Mouse (Mus musculus): ENCODE data around the gene Inka1. TPM values are rescaled to one million over a fixed set of nuclear protein-coding genes. Genes with fewer than 3 reads are reported as not detected.

The Inka1 gene
- polyA plus RNA-seq, 1 experiment from 2014 or later = 15.1 TPM

GRCm38 (mm10) chr9:107947241-107948194, 38.2 kb downstream of the Inka1 start:
- no peak overlapping the region for H3K4me2 ChIP-seq
- 90% methylated on average over 31 of the region's 31 CpGs for WGBS
- ATAC-seq (replicated peaks) = no peak
- H3K27me3 ChIP-seq (replicated peaks) = no peaks in the 10 kb centered on the region
- no peaks in the 10 kb centered on the region for H3K36me3 ChIP-seq (replicated peaks)
- H3K9ac ChIP-seq = no peak overlapping the region
- H3K27ac ChIP-seq = no peak overlapping the region
- no peaks in the 10 kb centered on the region for H3K9me3 ChIP-seq
- H3K4me3 ChIP-seq = no peak overlapping the region
- peaks cover 15% of the 10 kb centered on the region for H3K4me1 ChIP-seq

- WGBS = 8% methylated on average over 3 of the region's 3 CpGs
- peaks cover 9% of the 10 kb centered on the region; the same call in 1 of the 2 replicates for H3K27me3 ChIP-seq (replicated peaks)
- H3K9ac ChIP-seq = peak overlapping the region; percentile 58
- peaks cover 21% of the 10 kb centered on the region for H3K4me1 ChIP-seq
- no peak overlapping the region for H3K27ac ChIP-seq
- no peak for ATAC-seq (replicated peaks)
- peak overlapping the region; percentile 52 for H3K4me3 ChIP-seq
- H3K4me2 ChIP-seq = peak overlapping the region; percentile 79
- H3K9me3 ChIP-seq = no peaks in the 10 kb centered on the region
- H3K36me3 ChIP-seq (replicated peaks) = no peaks in the 10 kb centered on the region
Observed at GRCm38 (mm10) chr9:107936831-107937230, 48.8 kb downstream of the Inka1 start.

GRCm38 (mm10) chr9:107936215-107936822, 49.4 kb downstream of the Inka1 start:
- H3K9me3 ChIP-seq = no peaks in the 10 kb centered on the region
- peak overlapping the region; percentile 79 for H3K4me2 ChIP-seq
- H3K27me3 ChIP-seq (replicated peaks) = peaks cover 9% of the 10 kb centered on the region; the same call in 1 of the 2 replicates
- no peaks in the 10 kb centered on the region for H3K36me3 ChIP-seq (replicated peaks)
- ATAC-seq (replicated peaks) = peak; percentile 71
- H3K4me1 ChIP-seq = peaks cover 21% of the 10 kb centered on the region
- H3K27ac ChIP-seq = no peak overlapping the region
- under 1% methylated on average over 29 of the region's 29 CpGs for WGBS
- H3K9ac ChIP-seq = peak overlapping the region; percentile 58
- peak overlapping the region; percentile 52 for H3K4me3 ChIP-seq

- Histone ChIP-seq H3K27ac (no peak overlapping the region), H3K9me3 (no peaks in the 10 kb centered on the region), H3K27me3 (replicated peaks) (peaks cover 9% of the 10 kb centered on the region; the same call in 1 of the 2 replicates), H3K9ac (peak overlapping the region; percentile 58), H3K4me3 (peak overlapping the region; percentile 52), H3K4me2 (peak overlapping the region; percentile 79), H3K4me1 (peaks cover 21% of the 10 kb centered on the region), H3K36me3 (replicated peaks) (no peaks in the 10 kb centered on the region)
- WGBS = under 1% methylated on average over 41 of the region's 41 CpGs
- ATAC-seq (replicated peaks) = peak; percentile 46; the same call in 1 of the 2 replicates
Observed at GRCm38 (mm10) chr9:107935790-107936214, 49.9 kb downstream of the Inka1 start.

- ATAC-seq (replicated peaks) = no peak
- no peaks in the 10 kb centered on the region for H3K36me3 ChIP-seq (replicated peaks)
- peak within 1 kb of the TSS; percentile 79 for H3K4me2 ChIP-seq
- H3K9me3 ChIP-seq = no peaks in the 10 kb centered on the region
- H3K27ac ChIP-seq = no peak within 1 kb of the TSS
- peak within 1 kb of the TSS; percentile 52 for H3K4me3 ChIP-seq
- peaks cover 21% of the 10 kb centered on the region for H3K4me1 ChIP-seq
- H3K9ac ChIP-seq = peak within 1 kb of the TSS; percentile 58
- WGBS = 13% methylated on average over 3 of the region's 3 CpGs
- peaks cover 9% of the 10 kb centered on the region; the same call in 1 of the 2 replicates for H3K27me3 ChIP-seq (replicated peaks)
Observed at GRCm38 (mm10) chr9:107935374-107935773, 50.3 kb downstream of the Inka1 start, which contains the start of gene Camkv. TSS of gene Camkv (plus strand) at chr9:107935674.

Other genes with a start within 250 kb of the Inka1 start
- 280 and 292 TPM in 2 replicates for gene Rbm5, start 214.9 kb downstream of the Inka1 start, polyA plus RNA-seq (2015; fragmentation: Nextera tagmentation; extraction: Ambion mirVana)
- 99.8 and 120 TPM in 2 replicates for gene Rbm6, start 112.6 kb downstream of the Inka1 start, polyA plus RNA-seq (2015; fragmentation: Nextera tagmentation; extraction: Ambion mirVana)
- gene Mon1a, start 97.7 kb downstream of the Inka1 start, polyA plus RNA-seq (2015; fragmentation: Nextera tagmentation; extraction: Ambion mirVana) = 26.0 and 27.7 TPM in 2 replicates
- 1.7 and 1.9 TPM in 2 replicates for gene Mst1r, start 79.0 kb downstream of the Inka1 start, polyA plus RNA-seq (2015; fragmentation: Nextera tagmentation; extraction: Ambion mirVana)
- gene Actl11, start 57.4 kb downstream of the Inka1 start, polyA plus RNA-seq (2015; fragmentation: Nextera tagmentation; extraction: Ambion mirVana) = not detected in 2 replicates
- 66.7 and 67.3 TPM in 2 replicates for gene Camkv, start 50.2 kb downstream of the Inka1 start, polyA plus RNA-seq (2015; fragmentation: Nextera tagmentation; extraction: Ambion mirVana)
- gene Traip, start 35.7 kb downstream of the Inka1 start, polyA plus RNA-seq (2015; fragmentation: Nextera tagmentation; extraction: Ambion mirVana) = 10.1 and 10.2 TPM in 2 replicates
- gene Uba7, start 10.4 kb downstream of the Inka1 start, polyA plus RNA-seq (2015; fragmentation: Nextera tagmentation; extraction: Ambion mirVana) = 5.9 and 6.7 TPM in 2 replicates
- gene Gm20661, start 2.8 kb downstream of the Inka1 start, polyA plus RNA-seq (2015; fragmentation: Nextera tagmentation; extraction: Ambion mirVana) = 0.88 and 1.6 TPM in 2 replicates
- gene Cdhr4, start 6.6 kb upstream of the Inka1 start, polyA plus RNA-seq (2015; fragmentation: Nextera tagmentation; extraction: Ambion mirVana) = 1.8 and 2.5 TPM in 2 replicates
- gene Gm20662, start 10.5 kb upstream of the Inka1 start, polyA plus RNA-seq (2015; fragmentation: Nextera tagmentation; extraction: Ambion mirVana) = 0.50 and 0.60 TPM in 2 replicates
- gene Ip6k1, start 16.6 kb upstream of the Inka1 start, polyA plus RNA-seq (2015; fragmentation: Nextera tagmentation; extraction: Ambion mirVana) = 119 and 124 TPM in 2 replicates
- 19.6 and 22.0 TPM in 2 replicates for gene Gmppb, start 63.4 kb upstream of the Inka1 start, polyA plus RNA-seq (2015; fragmentation: Nextera tagmentation; extraction: Ambion mirVana)
- gene Amigo3, start 67.3 kb upstream of the Inka1 start, polyA plus RNA-seq (2015; fragmentation: Nextera tagmentation; extraction: Ambion mirVana) = 3.5 and 3.6 TPM in 2 replicates
- gene Mst1, start 94.6 kb upstream of the Inka1 start, polyA plus RNA-seq (2015; fragmentation: Nextera tagmentation; extraction: Ambion mirVana) = not detected in 2 replicates
- 54.7 and 55.0 TPM in 2 replicates for gene Rnf123, start 97.5 kb upstream of the Inka1 start, polyA plus RNA-seq (2015; fragmentation: Nextera tagmentation; extraction: Ambion mirVana)
- 54.7 and 61.3 TPM in 2 replicates for gene Apeh, start 108.7 kb upstream of the Inka1 start, polyA plus RNA-seq (2015; fragmentation: Nextera tagmentation; extraction: Ambion mirVana)
- 11.1 TPM in 2 replicates for gene Bsn, start 204.5 kb upstream of the Inka1 start, polyA plus RNA-seq (2015; fragmentation: Nextera tagmentation; extraction: Ambion mirVana)

Measured in midbrain, embryonic 15.5 days (tissue).